Mouse (Mus musculus): ENCODE data around the gene Gm21060. TPM values are rescaled to one million over a fixed set of nuclear protein-coding genes. Genes with fewer than 3 reads are reported as not detected.
"Not testable (repeated sequence)": the region's sequence is repeated elsewhere in the genome, so short reads cannot be mapped to it uniquely, and the experiment has no call there.

The Gm21060 gene
- polyA plus RNA-seq (2016; fragmentation: Nextera tagmentation; extraction: Ambion mirVana) = not detected in 2 replicates

GRCm38 (mm10) chr19:61296969-61297368, at the start of gene Gm21060:
Gene Gm21060 (minus strand): TSS chr19:61297069.
- ATAC-seq (ENCODE audit: low FRiP score) = no peak
- Histone ChIP-seq H3K9ac (no peak within 1 kb of the TSS), H3K4me3 (no peak within 1 kb of the TSS), H3K27me3 (no peaks in the 10 kb centered on the region), H3K9me3 (replicated peaks) (no peaks in the 10 kb centered on the region), H3K27ac (no peak within 1 kb of the TSS), H3K36me3 (no peaks in the 10 kb centered on the region), H3K4me1 (no peaks in the 10 kb centered on the region), H3K4me2 (replicated peaks) (no peak within 1 kb of the TSS)
- 89% methylated on average over 2 of the region's 2 CpGs for WGBS

- not testable (repeated sequence) for H3K9me3 ChIP-seq (replicated peaks); H3K4me2 ChIP-seq (replicated peaks); H3K4me1 ChIP-seq; H3K27me3 ChIP-seq; H3K36me3 ChIP-seq; H3K4me3 ChIP-seq; H3K9ac ChIP-seq; H3K27ac ChIP-seq; ATAC-seq (ENCODE audit: low FRiP score)
- WGBS = 76% methylated on average over 3 of the region's 3 CpGs
Observed at GRCm38 (mm10) chr19:61320844-61321243, 24.0 kb upstream of the Gm21060 start.

GRCm38 (mm10) chr19:61313185-61313584, 16.3 kb upstream of the Gm21060 start:
- H3K4me2 ChIP-seq (replicated peaks); H3K36me3 ChIP-seq; H3K4me1 ChIP-seq; H3K27ac ChIP-seq; H3K9me3 ChIP-seq (replicated peaks); ATAC-seq (ENCODE audit: low FRiP score); H3K9ac ChIP-seq; H3K4me3 ChIP-seq; H3K27me3 ChIP-seq: not testable (repeated sequence)
- 30% methylated on average over 11 of the region's 11 CpGs for WGBS

- not testable (repeated sequence) for H3K27me3 ChIP-seq; H3K36me3 ChIP-seq; H3K4me1 ChIP-seq; H3K4me2 ChIP-seq (replicated peaks); ATAC-seq (ENCODE audit: low FRiP score); H3K4me3 ChIP-seq; H3K27ac ChIP-seq; H3K9me3 ChIP-seq (replicated peaks); H3K9ac ChIP-seq
- WGBS = 93% methylated on average over 10 of the region's 10 CpGs
Observed at GRCm38 (mm10) chr19:61312400-61312799, 15.5 kb upstream of the Gm21060 start.

- not testable (repeated sequence) for H3K4me1 ChIP-seq; ATAC-seq (ENCODE audit: low FRiP score); H3K27ac ChIP-seq; H3K9me3 ChIP-seq (replicated peaks); H3K36me3 ChIP-seq; H3K9ac ChIP-seq; H3K4me2 ChIP-seq (replicated peaks); H3K4me3 ChIP-seq; H3K27me3 ChIP-seq
- WGBS = 72% methylated on average over 1 of the region's 1 CpGs
Observed at GRCm38 (mm10) chr19:61308083-61308482, 11.2 kb upstream of the Gm21060 start.

GRCm38 (mm10) chr19:61285033-61285432, 11.8 kb downstream of the Gm21060 start:
- ATAC-seq (ENCODE audit: low FRiP score); H3K9me3 ChIP-seq (replicated peaks); H3K9ac ChIP-seq; H3K4me2 ChIP-seq (replicated peaks); H3K4me3 ChIP-seq; H3K27ac ChIP-seq; H3K27me3 ChIP-seq; H3K4me1 ChIP-seq; H3K36me3 ChIP-seq: not testable (repeated sequence)
- 81% methylated on average over 4 of the region's 4 CpGs for WGBS

- Histone ChIP-seq H3K4me1 (no peaks in the 10 kb centered on the region), H3K4me3 (no peak overlapping the region), H3K27me3 (no peaks in the 10 kb centered on the region), H3K9ac (no peak overlapping the region), H3K4me2 (replicated peaks) (no peak overlapping the region), H3K9me3 (replicated peaks) (no peaks in the 10 kb centered on the region), H3K36me3 (no peaks in the 10 kb centered on the region), H3K27ac (no peak overlapping the region)
- WGBS = 61% methylated on average over 1 of the region's 1 CpGs
- no peak for ATAC-seq (ENCODE audit: low FRiP score)
Observed at GRCm38 (mm10) chr19:61283581-61283980, 13.3 kb downstream of the Gm21060 start.

- no peak for ATAC-seq (ENCODE audit: low FRiP score)
- H3K27ac ChIP-seq = no peak overlapping the region
- no peaks in the 10 kb centered on the region for H3K9me3 ChIP-seq (replicated peaks)
- no peak overlapping the region for H3K4me3 ChIP-seq
- H3K9ac ChIP-seq = no peak overlapping the region
- no peaks in the 10 kb centered on the region for H3K36me3 ChIP-seq
- no peak overlapping the region for H3K4me2 ChIP-seq (replicated peaks)
- peaks cover 2% of the 10 kb centered on the region; the same call in 1 of the 2 replicates for H3K27me3 ChIP-seq
- 93% methylated on average over 1 of the region's 1 CpGs for WGBS
- H3K4me1 ChIP-seq = no peaks in the 10 kb centered on the region
Observed at GRCm38 (mm10) chr19:61275446-61275845, 21.4 kb downstream of the Gm21060 start.

- not testable (repeated sequence) for H3K9me3 ChIP-seq (replicated peaks); H3K27ac ChIP-seq; H3K4me2 ChIP-seq (replicated peaks); ATAC-seq (ENCODE audit: low FRiP score); H3K9ac ChIP-seq; H3K27me3 ChIP-seq; H3K4me3 ChIP-seq; H3K36me3 ChIP-seq; H3K4me1 ChIP-seq
- WGBS = 39% methylated on average over 11 of the region's 11 CpGs
Observed at GRCm38 (mm10) chr19:61269141-61269540, 27.7 kb downstream of the Gm21060 start.

GRCm38 (mm10) chr19:61267141-61267540, 29.7 kb downstream of the Gm21060 start:
- H3K4me2 ChIP-seq (replicated peaks) = no peak overlapping the region
- 27% methylated on average over 7 of the region's 7 CpGs for WGBS

GRCm38 (mm10) chr19:61266651-61267050, 30.2 kb downstream of the Gm21060 start:
- 4% methylated on average over 25 of the region's 26 CpGs for WGBS
- no peak overlapping the region for H3K4me2 ChIP-seq (replicated peaks)
- no peak overlapping the region for H3K27ac ChIP-seq
- H3K4me1 ChIP-seq = no peaks in the 10 kb centered on the region
- no peaks in the 10 kb centered on the region for H3K9me3 ChIP-seq (replicated peaks)
- no peaks in the 10 kb centered on the region for H3K27me3 ChIP-seq
- ATAC-seq (ENCODE audit: low FRiP score) = no peak
- H3K9ac ChIP-seq = no peak overlapping the region
- H3K4me3 ChIP-seq = no peak overlapping the region
- H3K36me3 ChIP-seq = no peaks in the 10 kb centered on the region

More at GRCm38 (mm10) chr19:61267141-61267540, 29.7 kb downstream of the Gm21060 start:
- Histone ChIP-seq H3K9me3 (replicated peaks) (no peaks in the 10 kb centered on the region), H3K4me3 (no peak overlapping the region), H3K9ac (no peak overlapping the region), H3K27ac (no peak overlapping the region), H3K36me3 (no peaks in the 10 kb centered on the region), H3K4me1 (no peaks in the 10 kb centered on the region), H3K27me3 (no peaks in the 10 kb centered on the region)
- no peak for ATAC-seq (ENCODE audit: low FRiP score)

- Histone ChIP-seq H3K4me3 (no peak overlapping the region), H3K36me3 (no peaks in the 10 kb centered on the region), H3K27me3 (no peaks in the 10 kb centered on the region), H3K4me2 (replicated peaks) (no peak overlapping the region), H3K4me1 (no peaks in the 10 kb centered on the region), H3K9ac (0 out of 2 replicates have a peak overlapping the region, but pooled peaks have one; percentile 15), H3K27ac (no peak overlapping the region), H3K9me3 (replicated peaks) (no peaks in the 10 kb centered on the region)
- no peak for ATAC-seq (ENCODE audit: low FRiP score)
- 2% methylated on average over 12 of the region's 12 CpGs for WGBS
Observed at GRCm38 (mm10) chr19:61266246-61266615, 30.6 kb downstream of the Gm21060 start.

GRCm38 (mm10) chr19:61265349-61266245, 31.3 kb downstream of the Gm21060 start:
- WGBS = 25% methylated on average over 3 of the region's 3 CpGs
- no peaks in the 10 kb centered on the region for H3K9me3 ChIP-seq (replicated peaks)
- H3K4me1 ChIP-seq = no peaks in the 10 kb centered on the region
- no peak overlapping the region for H3K4me3 ChIP-seq
- no peak overlapping the region for H3K27ac ChIP-seq
- H3K27me3 ChIP-seq = no peaks in the 10 kb centered on the region
- H3K36me3 ChIP-seq = no peaks in the 10 kb centered on the region
- peak; percentile 44 for ATAC-seq (ENCODE audit: low FRiP score)
- H3K9ac ChIP-seq = no peak overlapping the region
- H3K4me2 ChIP-seq (replicated peaks) = no peak overlapping the region
